Mouse (Mus musculus): Measurements from ENCODE around the gene Sv2c. TPM values are rescaled to one million over a fixed set of nuclear protein-coding genes. Genes with fewer than 3 reads are reported as not detected.
A peak's percentile ranks its signal among the peaks of the same experiment; 100 is the strongest.

Sv2c gene
- total and polyA plus RNA-seq, 2 experiments from 2014 or later: 7.9 to 24.3 TPM

DNA sequence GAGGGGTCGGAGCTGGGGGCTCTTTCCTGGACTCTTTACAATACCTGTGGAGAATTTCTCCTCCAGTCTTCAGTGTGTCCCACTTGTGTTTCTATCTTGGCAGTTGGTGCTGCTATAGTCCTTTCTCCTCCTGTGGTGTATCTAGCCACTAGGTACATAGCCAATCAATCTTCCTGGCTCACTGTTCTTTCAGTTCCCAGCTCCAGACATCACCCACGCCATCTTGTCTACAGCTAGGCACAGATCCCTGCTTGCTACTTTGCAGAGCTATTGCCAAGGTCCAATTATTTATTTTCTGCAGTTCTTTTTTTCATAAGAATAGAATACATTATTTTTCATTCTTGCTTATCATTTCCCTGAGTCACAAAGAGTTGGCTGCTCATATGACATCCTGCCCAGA is 34.2 kb upstream of the Sv2c start:
- no peak for DNase-seq (ENCODE audit: low spot score)
- H3K9ac ChIP-seq (replicated peaks; ENCODE audit: low read length, poor library complexity, severe bottlenecking): no peak overlapping the region
- H3K9me3 ChIP-seq (ENCODE audit: low read length): no peaks in the 10 kb centered on the region
- H3K27ac ChIP-seq (ENCODE audit: low read depth, low read length): no peak overlapping the region
- TF ChIP-seq CTCF (IDR thresholded peaks at IDR 0.05): no peak
- no peaks in the 10 kb centered on the region for H3K36me3 ChIP-seq (ENCODE audit: insufficient read depth, low read length)
- no peak overlapping the region for H3K4me3 ChIP-seq (ENCODE audit: low read depth, low read length)
- no peaks in the 10 kb centered on the region for H3K4me1 ChIP-seq (ENCODE audit: insufficient read depth, low read length)
- no peak for ATAC-seq (ENCODE audit: low FRiP score)
- H3K27me3 ChIP-seq (ENCODE audit: insufficient read depth, low read length): no peaks in the 10 kb centered on the region
- 75% methylated on average over 2 of the region's 2 CpGs for WGBS
- H3K4me2 ChIP-seq (ENCODE audit: low read depth, low read length, poor library complexity, severe bottlenecking): no peak overlapping the region

DNA sequence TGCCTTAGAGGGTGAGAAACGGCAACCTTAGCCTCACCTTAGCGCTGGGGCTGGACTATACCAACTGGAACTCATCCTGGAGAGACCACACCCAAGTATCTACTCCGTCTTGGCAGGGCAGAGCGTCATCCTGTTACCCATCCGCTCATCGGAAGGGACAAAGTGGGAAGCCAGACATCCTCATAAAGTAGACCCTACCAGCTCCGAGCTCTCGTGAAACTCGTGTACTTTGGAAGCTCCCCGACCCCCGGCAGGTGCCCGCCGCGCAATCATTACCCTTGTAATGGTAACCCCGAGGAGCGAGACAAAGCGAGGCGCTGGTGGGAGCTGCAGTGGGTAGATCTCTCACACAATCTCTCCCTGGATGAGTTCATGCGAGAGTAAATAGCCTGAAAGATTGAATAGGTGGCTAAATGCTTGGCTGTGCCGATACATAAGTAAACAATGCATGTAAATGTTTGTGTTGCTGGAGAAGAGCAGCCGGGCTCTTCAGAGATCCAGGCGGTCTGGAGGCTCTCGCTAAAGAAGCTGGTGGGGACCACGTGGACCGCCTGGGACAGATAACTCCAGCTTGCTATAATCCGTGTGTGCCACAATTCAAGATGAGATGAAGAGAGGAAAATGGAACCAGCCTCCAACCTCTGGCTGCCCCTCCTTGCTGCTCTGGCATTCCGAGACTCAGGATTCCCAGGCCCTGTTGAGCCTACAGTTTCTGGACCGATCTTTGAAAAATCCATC is 1.2 kb upstream of the Sv2c start:
- Histone ChIP-seq H3K27ac (ENCODE audit: low read depth, low read length) (peak overlapping the region; percentile 51; the same call in 1 of the 2 replicates), H3K4me2 (ENCODE audit: low read depth, low read length, poor library complexity, severe bottlenecking) (peak overlapping the region; percentile 93), H3K4me1 (ENCODE audit: insufficient read depth, low read length) (no peaks in the 10 kb centered on the region), H3K36me3 (ENCODE audit: insufficient read depth, low read length) (no peaks in the 10 kb centered on the region), H3K27me3 (ENCODE audit: insufficient read depth, low read length) (peaks cover 3% of the 10 kb centered on the region; the same call in 1 of the 2 replicates), H3K4me3 (ENCODE audit: low read depth, low read length) (peak overlapping the region; percentile 47), H3K9ac (replicated peaks; ENCODE audit: low read length, poor library complexity, severe bottlenecking) (peak overlapping the region; percentile 46; the same call in 1 of the 2 replicates), H3K9me3 (ENCODE audit: low read length) (no peaks in the 10 kb centered on the region)
- DNase-seq (ENCODE audit: low spot score) (peak; percentile 41), ATAC-seq (ENCODE audit: low FRiP score) (peak; percentile 45)
- TF ChIP-seq CTCF (IDR thresholded peaks at IDR 0.05): no peak
- WGBS: 3% methylated on average over 28 of the region's 28 CpGs

DNA sequence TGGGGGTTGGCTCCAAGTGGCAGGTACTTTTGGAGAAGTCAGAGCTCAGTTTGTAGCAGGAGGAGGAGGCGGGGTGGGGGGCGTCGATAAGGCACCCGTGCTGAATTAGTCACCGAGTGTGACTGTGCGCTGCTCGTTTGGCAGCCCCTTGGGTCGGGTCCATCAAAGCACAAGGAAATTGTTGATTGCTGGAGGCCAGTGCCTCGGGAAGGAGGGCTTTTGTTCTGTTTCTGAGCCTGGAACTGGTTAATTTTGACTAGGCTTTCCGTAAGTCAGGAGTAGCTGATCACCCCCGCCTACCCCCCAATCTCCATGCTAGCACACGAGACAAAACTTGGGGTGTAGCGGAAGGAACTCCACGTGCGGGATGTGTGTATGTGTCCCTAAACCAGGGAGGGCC is 456 bp upstream of the Sv2c start:
- WGBS: 0% methylated on average over 14 of the region's 15 CpGs
- no peaks in the 10 kb centered on the region for H3K4me1 ChIP-seq (ENCODE audit: insufficient read depth, low read length)
- peak; percentile 20; the same call in 1 of the 2 replicates for ATAC-seq (ENCODE audit: low FRiP score)
- peak; percentile 43 for DNase-seq (ENCODE audit: low spot score)
- peak overlapping the region; percentile 44; the same call in 1 of the 2 replicates for H3K9ac ChIP-seq (replicated peaks; ENCODE audit: low read length, poor library complexity, severe bottlenecking)
- H3K36me3 ChIP-seq (ENCODE audit: insufficient read depth, low read length): no peaks in the 10 kb centered on the region
- TF ChIP-seq CTCF (IDR thresholded peaks at IDR 0.05): no peak
- H3K27me3 ChIP-seq (ENCODE audit: insufficient read depth, low read length): peaks cover 3% of the 10 kb centered on the region; the same call in 1 of the 2 replicates
- H3K9me3 ChIP-seq (ENCODE audit: low read length): no peaks in the 10 kb centered on the region
- H3K4me2 ChIP-seq (ENCODE audit: low read depth, low read length, poor library complexity, severe bottlenecking): peak overlapping the region; percentile 93
- peak overlapping the region; percentile 47 for H3K4me3 ChIP-seq (ENCODE audit: low read depth, low read length)
- H3K27ac ChIP-seq (ENCODE audit: low read depth, low read length): 0 out of 2 replicates have a peak overlapping the region, but pooled peaks have one; percentile 51

DNA sequence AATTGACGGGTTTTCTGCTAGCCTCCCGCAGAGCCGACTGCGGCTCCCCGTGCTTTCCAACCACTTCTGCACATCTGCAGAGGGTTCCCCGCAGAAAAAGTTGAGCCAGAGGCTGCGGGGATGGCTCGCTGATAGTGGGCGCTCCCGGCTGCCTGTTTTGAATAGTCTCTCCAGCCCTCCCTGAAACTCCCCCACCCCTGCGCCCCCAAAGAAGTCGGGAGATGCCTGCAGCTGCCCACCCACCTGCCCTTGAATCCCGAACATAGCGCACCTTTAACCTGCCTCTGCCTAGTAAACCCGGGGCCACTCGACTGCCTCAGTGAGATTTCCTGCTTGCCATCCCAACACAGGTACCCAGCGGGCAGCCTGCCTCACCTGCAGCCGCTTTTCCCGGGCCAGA is 466 bp downstream of the Sv2c start:
- H3K9ac ChIP-seq (replicated peaks; ENCODE audit: low read length, poor library complexity, severe bottlenecking): peak overlapping the region; percentile 44
- H3K9me3 ChIP-seq (ENCODE audit: low read length): no peaks in the 10 kb centered on the region
- TF ChIP-seq CTCF (IDR thresholded peaks at IDR 0.05): no peak
- DNase-seq (ENCODE audit: low spot score) (no peak), ATAC-seq (ENCODE audit: low FRiP score) (no peak)
- peak overlapping the region; percentile 47 for H3K4me3 ChIP-seq (ENCODE audit: low read depth, low read length)
- under 1% methylated on average over 19 of the region's 19 CpGs for WGBS
- H3K36me3 ChIP-seq (ENCODE audit: insufficient read depth, low read length): no peaks in the 10 kb centered on the region
- peak overlapping the region; percentile 93 for H3K4me2 ChIP-seq (ENCODE audit: low read depth, low read length, poor library complexity, severe bottlenecking)
- 0 out of 2 replicates have a peak overlapping the region, but pooled peaks have one; percentile 12 for H3K27ac ChIP-seq (ENCODE audit: low read depth, low read length)
- H3K4me1 ChIP-seq (ENCODE audit: insufficient read depth, low read length): no peaks in the 10 kb centered on the region
- peaks cover 3% of the 10 kb centered on the region; the same call in 1 of the 2 replicates for H3K27me3 ChIP-seq (ENCODE audit: insufficient read depth, low read length)

DNA sequence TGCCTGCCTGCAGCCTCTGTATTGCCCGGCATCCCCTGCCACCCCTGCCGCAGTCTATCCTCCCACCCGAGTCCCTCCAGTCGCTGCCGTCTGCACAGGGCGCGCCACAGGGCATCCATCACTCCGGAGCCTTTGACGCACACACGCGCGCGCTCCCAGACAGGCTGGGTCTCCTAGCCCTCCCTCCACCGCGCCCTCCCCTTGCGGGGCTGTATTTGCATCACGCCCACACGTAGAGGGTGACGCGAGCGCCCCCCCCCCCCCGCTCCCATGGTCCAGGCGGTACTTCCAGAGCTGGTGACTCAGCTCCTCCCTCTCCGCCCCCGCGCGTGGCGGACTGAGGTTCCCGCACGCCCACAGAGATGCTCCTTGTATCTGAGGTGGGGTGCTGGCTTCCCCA is 1.3 kb downstream of the Sv2c start:
- DNase-seq (ENCODE audit: low spot score): peak; percentile 89

DNA sequence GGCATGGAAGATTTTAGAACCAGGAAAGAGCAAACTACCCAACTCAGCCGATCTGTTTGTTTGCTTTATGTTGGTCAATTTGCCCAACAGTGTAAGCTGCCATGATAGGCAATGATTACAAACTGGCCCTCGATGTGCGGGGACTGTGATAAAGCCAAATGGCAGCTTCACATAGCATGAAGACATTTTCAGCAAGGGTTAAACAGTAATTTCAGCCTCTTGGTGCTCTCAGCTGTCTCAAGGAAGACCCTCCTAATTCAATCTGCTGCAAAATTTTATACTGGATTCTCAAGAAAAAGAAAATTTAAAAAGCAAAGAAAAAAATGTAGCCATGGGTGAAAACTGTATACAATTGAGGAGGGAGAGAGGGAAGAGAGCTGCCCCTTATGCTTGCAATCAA is 3.3 kb downstream of the Sv2c start:
- Histone ChIP-seq H3K27me3 (ENCODE audit: insufficient read depth, low read length) (no peaks in the 10 kb centered on the region), H3K4me1 (ENCODE audit: insufficient read depth, low read length) (no peaks in the 10 kb centered on the region), H3K4me3 (ENCODE audit: low read depth, low read length) (no peak overlapping the region), H3K27ac (ENCODE audit: low read depth, low read length) (no peak overlapping the region), H3K36me3 (ENCODE audit: insufficient read depth, low read length) (no peaks in the 10 kb centered on the region), H3K9me3 (ENCODE audit: low read length) (no peaks in the 10 kb centered on the region), H3K4me2 (ENCODE audit: low read depth, low read length, poor library complexity, severe bottlenecking) (no peak overlapping the region), H3K9ac (replicated peaks; ENCODE audit: low read length, poor library complexity, severe bottlenecking) (no peak overlapping the region)
- ATAC-seq (ENCODE audit: low FRiP score) (no peak), DNase-seq (ENCODE audit: low spot score) (no peak)
- WGBS: 87% methylated on average over 3 of the region's 3 CpGs
- TF ChIP-seq CTCF (IDR thresholded peaks at IDR 0.05): no peak

More for the DNA sequence above, 1.3 kb downstream of the Sv2c start:
- Histone ChIP-seq H3K9ac (replicated peaks; ENCODE audit: low read length, poor library complexity, severe bottlenecking) (peak overlapping the region; percentile 36; the same call in 1 of the 2 replicates), H3K27me3 (ENCODE audit: insufficient read depth, low read length) (peaks cover 3% of the 10 kb centered on the region; the same call in 1 of the 2 replicates), H3K4me1 (ENCODE audit: insufficient read depth, low read length) (no peaks in the 10 kb centered on the region), H3K4me2 (ENCODE audit: low read depth, low read length, poor library complexity, severe bottlenecking) (peak overlapping the region; percentile 93), H3K36me3 (ENCODE audit: insufficient read depth, low read length) (no peaks in the 10 kb centered on the region), H3K9me3 (ENCODE audit: low read length) (no peaks in the 10 kb centered on the region), H3K27ac (ENCODE audit: low read depth, low read length) (0 out of 2 replicates have a peak overlapping the region, but pooled peaks have one; percentile 12), H3K4me3 (ENCODE audit: low read depth, low read length) (peak overlapping the region; percentile 47)
- TF ChIP-seq CTCF (IDR thresholded peaks at IDR 0.05): no peak
- ATAC-seq (ENCODE audit: low FRiP score): peak; percentile 75
- WGBS: under 1% methylated on average over 24 of the region's 30 CpGs
